Mouse (Mus musculus): ENCODE measurements around the gene Mrfap1. TPM values are rescaled to one million over a fixed set of nuclear protein-coding genes. Genes with fewer than 3 reads are reported as not detected.
A peak's percentile ranks its signal among the peaks of the same experiment; 100 is the strongest.

Mrfap1 gene
- polyA plus RNA-seq (2017; shearing (Covaris generic)) = 10 to 100 TPM; 78.5 to 96.4 (median 94.8) TPM

DNA sequence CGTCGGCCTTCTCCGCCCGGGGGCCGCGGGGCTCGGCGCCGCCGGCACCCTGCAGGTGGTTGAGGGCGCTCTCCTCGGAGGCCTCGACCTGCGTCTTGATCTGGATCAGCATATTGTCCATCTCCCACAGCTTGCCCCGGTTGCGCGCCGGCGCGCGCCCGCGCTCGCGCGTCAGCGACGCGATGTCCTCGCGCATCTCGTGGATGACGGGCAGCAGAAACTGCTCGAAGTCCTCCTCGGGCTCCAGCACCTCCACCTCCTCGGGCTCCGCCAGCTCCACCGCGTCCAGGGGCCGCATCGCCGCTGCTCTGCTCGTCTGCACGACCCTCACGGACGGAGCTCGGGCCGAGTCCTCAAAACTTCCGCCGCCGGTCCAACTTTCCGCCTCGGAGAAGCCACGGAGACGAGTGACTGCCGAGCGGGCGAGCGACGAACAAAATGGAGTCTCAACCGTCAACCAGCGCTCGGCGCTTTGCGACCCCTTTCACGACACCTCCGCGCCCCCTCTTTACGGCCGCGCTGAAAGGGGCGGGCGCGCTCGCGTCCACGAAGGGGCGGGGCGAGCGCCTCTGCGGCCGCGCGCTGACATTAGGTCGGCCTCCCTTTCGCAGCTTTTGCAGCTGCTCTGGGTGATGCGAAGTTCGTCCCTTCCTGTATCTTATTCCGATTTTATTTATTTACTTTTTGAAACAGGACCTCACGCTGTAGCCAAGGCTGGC lies at the start of gene Mrfap1:
Gene Mrfap1 (minus strand): TSS at position 477 of the 719 bp plus-strand sequence.
- ATAC-seq = peak; percentile 82

DNA sequence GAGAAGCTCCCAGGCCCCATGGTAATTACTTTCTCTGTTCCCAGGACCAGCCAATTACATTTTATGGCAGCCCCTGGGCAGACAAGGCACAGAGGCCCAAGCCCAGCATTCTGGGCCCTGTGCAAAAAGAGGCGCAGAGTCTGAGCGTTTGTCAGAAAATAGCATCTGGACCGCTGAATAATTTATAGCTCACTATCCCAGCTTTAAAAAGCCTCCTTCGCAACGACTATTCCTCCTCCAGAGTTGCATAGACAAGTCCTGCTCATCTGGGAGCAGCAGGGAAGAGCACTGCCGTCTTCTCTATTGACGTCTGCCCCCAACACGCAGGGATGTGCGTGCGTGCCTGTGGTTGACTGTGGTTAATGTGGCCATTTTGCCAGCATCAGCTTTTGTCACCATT lies 47.9 kb upstream of the Mrfap1 start:
- ATAC-seq = no peak

DNA sequence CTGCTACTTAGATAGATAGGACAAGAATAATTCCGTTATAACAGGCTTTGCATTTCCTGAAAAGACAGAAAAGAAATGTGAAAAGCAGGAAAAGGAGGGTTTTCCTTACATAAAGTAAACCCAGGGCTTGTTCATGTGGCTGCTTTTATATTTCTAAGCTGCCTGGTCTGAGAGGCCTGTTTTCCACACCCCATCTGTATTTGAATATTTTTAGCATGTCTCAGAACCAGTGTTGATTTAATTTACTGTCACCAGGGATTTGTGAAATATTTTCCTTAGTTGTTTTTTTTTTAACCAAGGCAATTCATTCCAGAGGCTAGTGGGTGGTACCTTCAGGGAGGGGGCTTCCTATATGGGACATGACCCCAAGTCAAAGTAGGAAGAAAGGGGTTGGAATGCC lies 45.1 kb upstream of the Mrfap1 start:
- ATAC-seq = no peak

DNA sequence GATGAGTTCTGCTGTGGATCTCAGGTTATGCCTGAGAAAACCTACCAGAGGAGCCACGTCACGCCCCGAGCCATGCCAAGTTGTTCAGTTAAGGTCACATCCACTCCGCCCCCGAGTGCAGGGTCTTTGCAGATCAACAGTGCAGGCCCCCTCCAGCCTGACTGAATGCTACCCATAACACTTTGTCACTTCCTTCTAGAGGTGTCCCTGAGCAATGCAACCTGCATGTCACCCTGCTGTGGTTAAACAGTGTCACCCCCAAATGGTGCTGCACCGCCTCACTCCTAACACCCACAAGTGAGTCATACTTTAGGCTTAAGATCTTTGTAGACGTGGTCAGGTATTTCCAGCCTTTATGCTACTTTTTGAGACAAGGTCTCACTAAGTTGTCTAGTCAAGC lies 43.5 kb upstream of the Mrfap1 start:
- ATAC-seq = no peak

DNA sequence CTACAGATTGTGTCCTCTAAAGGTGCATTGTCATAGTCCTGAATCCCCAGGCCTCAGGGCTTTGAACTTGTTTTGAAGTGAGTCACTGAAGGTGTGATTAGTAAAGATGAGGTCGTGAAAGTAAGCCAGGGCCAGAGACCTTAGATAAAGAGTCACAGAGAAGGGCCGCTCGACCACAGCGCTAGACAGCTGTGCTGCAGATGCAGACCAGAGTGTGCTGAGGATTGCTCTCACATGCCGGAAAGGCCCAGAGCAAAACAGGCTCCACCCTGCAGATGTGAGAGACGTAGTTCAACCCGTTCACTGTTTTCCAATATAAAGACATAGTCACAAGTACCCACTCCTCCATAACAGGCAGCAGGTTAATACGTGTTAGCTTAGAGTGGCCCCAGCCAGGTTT lies 43.0 kb upstream of the Mrfap1 start:
- ATAC-seq = no peak

DNA sequence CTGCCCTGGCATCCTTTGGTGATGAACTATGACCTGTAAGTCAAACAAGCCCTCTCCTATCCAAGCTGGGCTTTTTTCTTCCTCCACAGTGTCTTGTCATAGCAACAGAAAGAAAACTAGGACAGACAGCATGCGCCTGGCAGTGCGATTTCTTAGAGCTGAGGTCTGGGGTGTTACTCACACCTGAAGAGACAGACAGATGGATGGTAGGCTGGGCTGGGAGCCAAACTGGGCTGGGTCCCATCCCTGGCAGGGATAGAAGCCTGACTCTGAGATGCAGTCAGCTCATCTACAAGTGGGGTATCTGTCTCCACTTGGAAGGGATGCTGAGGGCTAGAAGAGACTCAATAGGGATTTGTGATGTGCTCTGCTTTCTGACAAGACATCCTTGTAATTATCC lies 42.5 kb upstream of the Mrfap1 start:
- ATAC-seq = no peak

DNA sequence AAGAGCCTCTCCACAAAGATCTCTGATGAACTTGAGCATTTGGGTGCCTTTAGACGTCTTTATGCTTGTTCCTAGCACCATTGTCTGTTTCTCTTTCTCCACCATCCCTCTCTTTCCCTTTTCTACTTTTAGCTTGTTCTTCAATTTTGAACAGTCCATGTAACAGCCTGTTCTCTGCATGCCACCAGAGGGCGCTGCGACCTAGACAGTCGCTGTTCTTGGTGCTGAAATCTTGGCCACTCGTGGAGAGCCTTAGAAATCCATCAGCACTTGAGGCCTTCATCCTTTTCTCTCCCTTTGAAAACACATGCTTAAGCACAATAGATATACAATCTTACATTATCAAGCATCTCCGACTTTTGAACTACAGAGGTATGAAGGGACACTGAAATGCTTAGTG lies 39.4 kb upstream of the Mrfap1 start:
- ATAC-seq = peak; percentile 54

DNA sequence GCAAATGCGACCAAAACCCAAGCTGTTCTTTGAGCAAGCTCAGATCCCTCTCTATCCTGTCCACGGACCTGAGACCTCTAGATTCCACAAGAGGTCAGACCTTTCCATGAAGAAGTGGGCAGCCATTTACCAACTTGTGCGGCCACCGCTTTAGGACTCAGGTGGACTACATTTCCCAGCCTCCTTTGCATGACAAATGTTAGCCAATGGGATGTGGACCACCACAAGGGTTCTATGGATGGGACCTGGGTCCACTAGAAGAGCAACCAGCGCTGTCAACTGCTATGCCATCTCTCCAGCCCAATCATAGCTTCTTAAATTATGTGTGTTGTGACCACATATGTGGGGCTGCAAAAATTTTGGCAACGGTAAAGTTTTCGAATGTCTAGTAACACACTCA lies 34.7 kb upstream of the Mrfap1 start:
- no peak for ATAC-seq

DNA sequence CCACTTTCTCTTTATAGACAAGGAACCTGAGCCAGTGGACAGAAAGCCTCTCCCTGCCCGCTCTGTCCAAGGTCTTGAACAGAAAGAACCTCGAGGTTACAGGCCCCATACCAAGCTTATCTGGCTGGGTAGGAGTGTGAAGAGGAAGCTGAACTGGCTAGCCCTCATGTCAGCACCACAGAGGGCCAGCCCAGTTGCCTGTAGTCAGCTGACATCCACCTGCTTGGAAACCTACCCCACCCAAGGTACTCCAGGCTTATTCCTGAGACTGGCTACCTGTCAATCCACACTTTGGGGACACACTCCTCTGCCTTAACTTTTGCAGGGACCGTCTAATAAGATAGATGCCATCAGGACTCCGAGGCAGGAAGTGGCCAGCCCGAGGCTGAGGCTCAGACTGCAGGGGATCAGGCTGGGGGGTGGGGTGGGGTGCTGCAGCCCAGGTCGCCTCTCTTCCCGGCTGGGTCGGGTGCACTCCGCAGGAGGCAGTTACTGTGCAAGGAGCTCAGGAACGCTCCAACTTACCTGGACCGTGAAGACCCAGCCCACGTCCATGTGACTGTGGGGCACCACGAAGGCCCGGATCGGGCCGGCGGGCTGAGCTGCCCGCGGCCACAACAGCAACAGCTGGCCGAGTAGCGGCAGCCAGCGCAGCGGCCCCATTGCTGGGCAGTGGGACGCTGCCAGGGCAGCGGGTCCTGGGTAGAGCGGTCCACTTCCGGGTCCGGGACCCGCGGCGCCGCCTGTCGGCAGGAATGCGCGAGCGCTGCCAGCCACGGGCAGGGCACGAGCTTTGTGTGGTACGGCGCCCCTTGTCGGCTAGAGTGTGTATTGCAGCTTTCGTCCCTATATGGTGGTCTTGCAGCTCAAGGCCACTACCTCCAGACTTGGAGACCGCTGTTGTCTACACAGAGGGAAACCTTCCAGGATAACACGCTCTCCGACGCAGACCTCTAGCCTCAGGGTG lies 33.6 kb upstream of the Mrfap1 start, which contains the start of gene Man2b2:
Gene Man2b2 (minus strand): TSS at position 741 of the 967 bp plus-strand sequence.
- peak; percentile 92 for ATAC-seq

DNA sequence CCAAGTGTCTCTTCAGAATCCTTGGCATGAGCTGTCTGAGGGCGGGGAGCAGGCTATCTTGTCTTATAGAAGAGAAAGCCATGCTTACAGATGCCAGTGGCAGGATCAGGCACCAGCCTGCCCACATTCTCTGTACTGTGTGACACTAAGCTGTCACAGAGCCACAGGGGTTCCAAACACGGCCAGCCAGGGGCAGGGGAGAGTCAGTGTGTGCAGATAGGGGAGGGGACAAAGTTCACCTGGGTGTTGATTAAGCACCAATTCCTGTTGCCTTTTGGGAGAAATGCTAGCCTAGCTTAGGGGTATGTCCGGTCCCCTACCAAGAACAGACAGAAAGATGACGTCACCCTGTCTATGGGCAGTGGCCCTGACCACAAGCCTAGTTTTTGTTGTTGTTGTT lies 32.5 kb upstream of the Mrfap1 start:
- ATAC-seq = no peak

DNA sequence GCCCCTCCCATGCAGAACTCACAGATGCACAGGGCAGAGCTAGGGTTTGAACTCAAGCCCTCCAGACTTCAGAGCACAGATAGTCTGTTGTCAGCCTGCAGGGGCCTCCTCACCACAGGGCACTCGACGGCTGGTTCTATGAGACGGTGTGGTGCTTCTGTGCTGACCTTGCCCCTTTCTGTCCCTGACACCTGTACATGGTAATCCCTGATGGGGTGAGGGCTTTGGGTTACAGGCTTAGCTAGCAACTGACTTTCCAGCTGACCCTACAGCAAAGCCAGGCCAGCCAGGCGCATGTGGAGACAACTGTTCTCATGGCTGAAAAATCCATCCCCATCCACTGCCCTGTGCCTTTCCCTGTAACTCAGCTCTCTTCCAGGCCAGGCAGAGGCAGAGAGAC lies 26.3 kb upstream of the Mrfap1 start:
- ATAC-seq = no peak

DNA sequence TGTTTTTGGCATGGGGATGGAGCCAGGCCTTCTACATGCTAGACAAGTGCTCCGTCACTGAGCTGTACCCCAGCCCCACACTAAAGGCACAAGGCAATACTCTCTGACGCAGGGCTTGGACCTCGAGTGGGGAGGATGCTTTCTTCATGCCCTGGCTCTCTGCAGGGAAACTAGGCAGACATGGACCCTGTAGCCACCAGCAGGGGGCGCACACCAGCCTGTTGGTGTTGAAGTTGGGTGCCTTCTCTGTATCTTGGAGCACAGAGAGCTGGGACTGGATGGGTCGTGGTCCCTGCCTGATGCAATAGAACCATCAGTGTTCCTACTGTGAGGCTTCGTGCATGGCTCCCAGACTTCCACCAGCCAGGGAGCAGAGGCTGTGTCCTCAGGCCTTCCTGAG lies 23.6 kb upstream of the Mrfap1 start:
- ATAC-seq = peak; percentile 28

DNA sequence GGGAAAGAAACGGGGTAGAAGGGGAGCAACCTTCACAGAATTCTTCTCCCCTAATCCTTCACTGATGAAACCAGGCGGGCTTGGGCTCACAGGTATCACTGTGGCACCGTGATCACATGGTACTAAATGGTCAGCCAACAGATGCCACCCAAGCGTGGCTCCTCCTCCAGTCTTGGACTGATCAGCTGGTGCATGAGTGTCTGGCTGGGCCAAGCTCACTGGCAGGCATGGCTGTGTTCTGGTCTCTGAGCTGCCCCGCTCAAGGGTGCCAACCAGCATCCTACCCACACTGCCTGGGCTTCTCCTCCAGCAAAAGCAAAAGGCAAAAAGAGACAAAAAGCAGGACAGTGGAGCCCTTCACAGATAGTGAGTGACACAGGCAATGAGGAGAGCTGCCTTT lies 23.2 kb upstream of the Mrfap1 start:
- ATAC-seq = no peak

DNA sequence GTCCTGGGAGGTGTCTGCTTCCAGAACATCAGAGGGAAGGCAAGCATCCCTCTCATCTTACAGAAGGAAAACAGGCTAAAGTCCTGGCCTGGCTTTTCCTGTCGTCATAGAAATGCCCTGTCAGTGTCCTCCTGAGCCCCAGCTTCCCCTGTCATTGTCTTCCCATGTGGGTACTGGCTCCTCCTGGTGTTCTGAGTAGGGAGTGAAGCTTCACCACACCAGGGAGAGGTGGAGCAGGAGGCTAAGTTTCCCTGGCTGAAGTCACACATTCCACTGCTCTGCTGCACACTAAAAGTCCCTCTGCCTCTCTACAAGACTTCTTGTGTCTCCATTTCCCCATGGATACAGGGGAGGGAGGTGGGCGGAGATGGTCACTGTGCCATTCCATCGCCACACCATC lies 21.2 kb upstream of the Mrfap1 start:
- ATAC-seq = no peak

DNA sequence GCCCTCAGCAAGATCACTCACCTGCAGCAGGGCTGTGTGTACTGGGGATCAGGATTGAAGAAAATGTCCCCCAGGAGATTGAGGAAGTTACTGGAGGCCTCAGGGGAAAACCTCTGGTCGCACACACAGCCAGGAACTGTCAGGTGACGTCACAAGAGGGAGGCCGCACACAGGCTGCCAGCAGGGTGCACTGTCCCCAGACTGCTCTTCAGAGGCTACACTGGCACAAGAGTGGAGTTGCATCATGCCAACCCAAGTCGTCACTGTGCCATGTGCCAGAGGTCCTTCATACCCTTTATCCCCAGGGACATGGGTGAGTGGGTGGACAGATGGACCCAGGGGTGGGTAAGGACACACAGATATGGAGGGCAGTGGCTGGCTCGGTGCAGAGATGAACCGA lies 18.0 kb upstream of the Mrfap1 start:
- no peak for ATAC-seq

DNA sequence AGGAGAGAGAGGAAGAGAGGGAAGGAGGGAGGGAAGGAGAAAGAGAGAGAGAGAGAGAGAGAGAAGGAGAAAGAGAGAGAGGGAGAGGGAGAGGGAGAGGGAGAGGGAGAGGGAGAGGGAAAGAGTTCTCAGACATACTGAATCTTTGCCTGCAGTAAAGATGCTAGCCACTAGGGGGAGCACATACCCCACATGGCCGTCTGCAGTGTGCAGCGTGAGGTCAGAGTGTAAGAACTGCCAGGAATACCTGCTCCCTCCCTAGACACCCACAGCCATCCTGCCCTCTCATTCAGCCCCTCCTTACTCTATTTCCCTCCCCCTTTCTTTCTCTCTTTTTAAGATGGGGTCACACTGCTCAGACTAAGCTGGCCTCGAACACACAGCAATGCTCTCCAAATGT lies 14.8 kb upstream of the Mrfap1 start:
- peak; percentile 60 for ATAC-seq

DNA sequence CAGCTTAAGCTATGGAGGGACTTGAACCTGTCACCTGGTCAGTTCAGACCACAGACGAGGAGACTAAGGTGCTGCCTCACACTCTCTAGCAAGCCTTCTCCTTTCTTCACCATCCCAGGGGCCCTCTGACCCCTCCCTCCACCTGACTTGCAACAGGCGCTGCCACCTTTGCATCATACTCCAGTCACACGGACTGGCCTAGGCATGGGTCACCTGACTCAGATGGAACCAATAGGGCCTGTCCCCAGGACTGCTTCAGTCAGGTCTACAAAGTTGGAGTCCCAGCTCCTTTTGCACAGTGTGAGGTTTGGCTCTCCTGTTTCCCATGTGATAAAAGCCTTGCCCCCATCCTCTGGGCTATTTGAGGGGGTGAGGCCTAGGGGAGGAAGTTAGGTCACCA lies 14.1 kb upstream of the Mrfap1 start:
- no peak for ATAC-seq

DNA sequence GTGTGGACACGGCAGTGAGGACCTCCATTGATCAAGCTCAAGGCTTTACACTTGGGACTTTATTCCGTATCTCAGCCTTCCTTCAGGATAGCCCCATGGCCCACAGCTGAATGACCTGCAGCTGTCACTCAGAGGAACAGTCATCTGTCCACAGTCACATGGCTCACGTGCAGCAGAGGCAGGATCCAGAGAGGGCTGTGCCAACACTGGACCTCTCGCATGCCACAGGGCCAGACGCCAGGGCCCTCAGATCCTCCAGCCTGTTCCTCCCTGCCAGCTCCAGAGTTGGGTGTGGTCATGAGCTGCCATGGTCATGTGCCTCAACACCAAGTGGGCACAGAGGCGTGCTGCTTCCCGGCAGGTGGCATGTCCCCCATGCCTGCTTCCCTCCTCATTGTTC lies 12.6 kb upstream of the Mrfap1 start:
- ATAC-seq = no peak

DNA sequence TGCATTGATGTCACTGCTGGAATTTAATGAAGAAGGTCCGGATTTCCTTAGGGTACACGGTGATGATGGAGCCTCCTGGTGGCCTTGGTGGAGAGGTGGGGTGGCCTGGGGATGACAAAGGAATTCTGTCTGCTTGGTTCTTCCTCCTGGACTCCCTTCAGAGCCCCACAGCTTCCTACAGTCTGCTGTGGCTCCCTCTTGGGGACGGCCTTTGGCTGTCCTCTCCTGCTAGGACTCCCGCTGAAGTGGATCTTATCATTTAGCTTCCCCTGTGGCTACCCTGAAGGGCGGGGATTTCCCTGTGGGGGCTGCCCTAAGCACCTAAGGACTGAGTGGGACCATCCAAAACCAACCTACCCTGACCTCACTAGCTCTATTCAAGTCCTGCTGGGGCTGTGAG lies 10.5 kb upstream of the Mrfap1 start:
- no peak for ATAC-seq

DNA sequence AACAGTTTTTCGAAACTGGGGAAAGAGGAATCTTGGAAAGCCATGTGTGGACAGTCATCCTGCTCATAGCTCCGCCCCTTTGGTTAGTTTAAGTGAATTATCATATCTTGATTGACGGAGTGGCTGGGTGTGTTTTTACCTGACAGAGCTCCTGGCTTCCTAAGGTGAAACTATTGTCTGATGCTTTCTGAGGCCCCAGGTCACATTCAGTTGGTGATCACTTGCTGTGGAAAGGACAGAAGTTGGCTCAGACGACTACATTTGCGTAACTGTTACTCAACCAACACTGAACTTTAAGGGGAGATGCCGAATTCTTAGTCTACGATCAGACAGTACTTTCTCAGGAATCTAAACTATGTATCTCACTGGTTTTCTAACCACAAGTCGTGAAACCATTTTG lies 719 bp upstream of the Mrfap1 start:
- no peak for ATAC-seq

DNA sequence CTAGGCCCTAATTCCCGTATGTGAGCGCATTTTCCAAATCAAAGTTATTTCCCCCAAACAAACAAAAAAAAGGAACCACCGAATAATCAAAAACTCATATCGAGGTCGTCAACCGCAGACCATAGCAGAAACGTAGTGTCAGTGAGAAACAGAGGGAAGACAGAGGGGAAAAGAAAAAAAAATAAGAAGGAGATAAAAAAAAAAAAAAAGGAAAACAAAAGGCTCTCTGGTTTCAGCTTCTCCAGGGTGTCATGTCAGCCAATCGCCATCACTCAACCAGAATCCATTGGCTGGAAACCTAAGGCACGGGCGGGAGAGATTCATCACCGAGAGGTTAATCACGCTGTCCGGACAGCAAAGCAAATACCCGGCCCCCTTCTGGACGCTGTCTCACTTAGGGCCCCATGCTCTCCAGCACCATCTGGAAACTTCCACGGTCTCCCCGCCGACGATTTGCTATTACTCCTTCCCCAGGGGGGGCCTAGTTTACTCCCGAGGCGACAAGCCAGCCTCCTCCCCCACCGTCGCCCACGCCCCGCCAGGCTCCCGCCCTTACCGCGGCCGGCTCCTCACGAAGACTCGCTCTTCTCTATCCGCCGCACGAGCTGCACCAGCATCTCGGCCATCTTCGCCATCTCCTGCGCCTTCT lies 801 bp downstream of the Mrfap1 start:
- ATAC-seq = peak; percentile 24

DNA sequence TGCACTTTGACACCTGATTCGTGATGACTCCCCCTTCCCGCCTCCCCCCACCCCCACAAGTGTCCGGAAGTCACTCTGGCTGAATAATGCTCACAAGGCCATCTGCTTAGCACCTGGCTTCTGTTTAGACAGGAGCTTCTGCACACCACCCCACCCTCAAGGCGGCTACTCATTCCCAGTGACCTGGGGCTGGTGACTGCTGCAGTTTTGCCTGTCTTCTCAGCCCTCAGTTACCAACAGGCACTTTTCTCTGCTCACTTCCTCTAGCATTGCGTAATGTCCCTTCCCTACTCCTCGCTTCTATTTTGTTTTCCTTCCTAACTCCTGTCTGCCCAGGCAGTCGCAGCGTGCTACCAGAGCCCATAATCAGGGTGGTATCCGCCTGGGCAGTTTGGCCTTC lies 4.7 kb downstream of the Mrfap1 start:
- ATAC-seq = no peak

DNA sequence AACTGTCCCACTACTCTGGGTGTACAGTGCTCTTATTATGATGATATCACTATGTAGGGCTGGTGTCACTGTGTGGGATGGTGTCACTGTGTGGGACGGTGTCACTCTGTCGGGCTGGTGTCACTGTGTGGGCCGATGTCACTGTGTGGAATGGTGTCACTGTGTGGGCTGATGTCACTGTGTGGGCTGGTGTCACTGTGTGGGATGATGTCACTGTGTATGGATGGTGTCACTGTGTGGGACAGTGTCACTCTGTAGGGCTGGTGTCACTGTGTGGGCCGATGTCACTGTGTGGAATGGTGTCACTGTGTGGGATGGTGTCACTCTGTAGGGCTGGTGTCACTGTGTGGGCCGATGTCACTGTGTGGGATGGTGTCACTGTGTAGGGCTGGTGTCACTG lies 10.5 kb downstream of the Mrfap1 start:
- no peak for ATAC-seq

All from inflammation-experienced regulatory T-cells, adult 6 months (primary cell).